Mouse (Mus musculus): ENCODE measurements around the gene Fstl4. TPM values are rescaled to one million over a fixed set of nuclear protein-coding genes. Genes with fewer than 3 reads are reported as not detected.

Fstl4 gene
- total and polyA plus RNA-seq, 3 experiments: not detected

DNA sequence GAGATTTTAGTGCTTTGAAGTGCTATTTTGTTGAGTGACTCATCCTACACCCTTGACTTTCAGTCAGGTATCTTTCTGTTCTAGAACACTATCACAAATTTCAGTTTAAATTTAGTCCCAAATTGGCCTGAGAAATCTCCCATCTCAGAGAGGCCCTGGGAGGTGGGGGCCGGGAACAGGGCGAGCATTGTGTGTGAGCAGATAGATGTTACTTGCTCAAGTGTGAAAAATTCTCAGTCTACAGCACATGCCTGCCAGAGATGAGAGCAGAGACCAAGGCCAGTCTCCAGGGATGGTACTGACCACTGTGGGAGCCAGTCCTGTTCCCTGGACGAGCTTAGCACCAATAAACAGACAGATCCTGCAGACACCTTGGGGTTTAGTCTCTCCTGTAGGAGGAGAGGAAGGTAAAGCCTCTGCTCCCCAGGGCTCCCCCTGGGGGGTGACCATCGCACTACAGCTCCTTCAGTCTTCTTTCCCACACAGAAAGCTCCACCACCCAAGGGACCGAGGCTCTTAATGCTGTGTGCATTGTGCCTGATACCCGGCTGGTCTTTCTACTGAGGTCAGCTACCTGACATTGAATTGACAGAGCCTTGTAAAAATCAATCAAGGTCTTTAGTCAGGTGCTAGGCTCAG, 393.3 kb downstream of the Fstl4 start:
- DNase-seq (ENCODE audit: low read depth, low spot score): no peak
- no peak overlapping the region for H3K4me3 ChIP-seq (ENCODE audit: control insufficient read depth in 1 of 2, insufficient read depth in 1 of 2, low read depth in 2 of 2, low read length in 2 of 2)

DNA sequence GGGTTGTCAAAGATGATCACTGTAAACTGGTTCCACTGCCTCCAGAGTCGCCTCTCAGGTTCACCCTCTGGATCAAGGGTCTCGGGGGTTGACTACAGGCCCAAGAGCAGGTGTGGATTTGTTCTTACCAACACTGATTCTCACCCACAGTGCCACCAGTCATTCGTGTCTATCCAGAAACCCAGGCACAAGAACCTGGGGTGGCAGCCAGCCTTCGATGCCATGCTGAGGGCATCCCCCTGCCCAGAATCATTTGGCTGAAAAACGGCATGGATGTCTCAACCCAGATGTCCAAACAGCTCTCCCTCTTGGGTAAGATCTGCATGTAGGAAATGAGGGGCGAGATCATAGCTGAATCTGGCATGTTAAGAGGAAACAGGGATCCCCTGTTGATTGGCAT, 398.0 kb downstream of the Fstl4 start:
- no peaks in the 10 kb centered on the region; a peak in 2 of 4 replicates for H3K27me3 ChIP-seq (ENCODE audit: control insufficient read depth in 1 of 2, insufficient read depth in 2 of 2, low read length in 2 of 2)
- no peaks in the 10 kb centered on the region for H3K36me3 ChIP-seq (ENCODE audit: control insufficient read depth in 1 of 2, insufficient read depth in 2 of 2, low read length in 2 of 2)
- H3K9ac ChIP-seq (ENCODE audit: control insufficient read depth, low read depth, low read length, poor library complexity, severe bottlenecking): no peak overlapping the region
- no peaks in the 10 kb centered on the region for H3K79me2 ChIP-seq (ENCODE audit: control insufficient read depth, insufficient read depth, low read length, poor library complexity)
- H3K9me3 ChIP-seq (replicated peaks; ENCODE audit: insufficient read depth, low read length): no peaks in the 10 kb centered on the region
- TF ChIP-seq ZMIZ1 (IDR thresholded peaks at IDR 0.05; ENCODE audit: low read depth, low read length) (no peak), MAFK (IDR thresholded peaks at IDR 0.05; ENCODE audit: borderline replicate concordance, low read depth, low read length) (no peak), UBTF (IDR thresholded peaks at IDR 0.05; ENCODE audit: borderline replicate concordance, insufficient read depth, low read depth, low read length) (no peak), GABPA (IDR thresholded peaks at IDR 0.05; ENCODE audit: low read depth, low read length) (no peak), KAT2A (conservative IDR thresholded peaks at IDR 0.05; ENCODE audit: low read depth, low read length) (no peak), BHLHE40 (IDR thresholded peaks at IDR 0.05; ENCODE audit: borderline replicate concordance, low read depth, low read length) (no peak), EP300 (IDR thresholded peaks at IDR 0.05; ENCODE audit: low read depth in 1 of 2, low read length in 2 of 2) (no peak), ELF1 (IDR thresholded peaks at IDR 0.05; ENCODE audit: low read depth, low read length) (no peak), MAX (IDR thresholded peaks at IDR 0.05; ENCODE audit: low read length) (no peak), TCF12 (IDR thresholded peaks at IDR 0.05; ENCODE audit: low read depth, low read length) (no peak), SMC3 (IDR thresholded peaks at IDR 0.05; ENCODE audit: low read depth, low read length) (no peak), RCOR1 (IDR thresholded peaks at IDR 0.05; ENCODE audit: low read depth, low read length) (no peak), CHD1 (IDR thresholded peaks at IDR 0.05; ENCODE audit: low read depth, low read length) (no peak), USF1 (IDR thresholded peaks at IDR 0.05; ENCODE audit: low read depth, low read length) (no peak), MYB (IDR thresholded peaks at IDR 0.05; ENCODE audit: low read depth, low read length) (no peak), POLR2AphosphoS5 (IDR thresholded peaks at IDR 0.05; ENCODE audit: borderline replicate concordance, low read depth, low read length) (no peak), TAL1 (IDR thresholded peaks at IDR 0.05; ENCODE audit: low read length) (no peak), ZNF384 (IDR thresholded peaks at IDR 0.05; ENCODE audit: low read depth, low read length) (no peak), CHD2 (IDR thresholded peaks at IDR 0.05; ENCODE audit: low read length) (no peak), MEF2A (IDR thresholded peaks at IDR 0.05; ENCODE audit: extremely low read depth, insufficient replicate concordance, low read depth, low read length, poor library complexity, severe bottlenecking) (no peak)
- no peak overlapping the region for H3K27ac ChIP-seq (ENCODE audit: control insufficient read depth, low read depth, low read length)
- no peak overlapping the region for H3K4me3 ChIP-seq (ENCODE audit: control insufficient read depth in 1 of 2, insufficient read depth in 1 of 2, low read depth in 2 of 2, low read length in 2 of 2)
- no peaks in the 10 kb centered on the region for H3K4me1 ChIP-seq (ENCODE audit: control insufficient read depth in 1 of 2, insufficient read depth in 2 of 2, low read length in 2 of 2)
- no peak for DNase-seq (ENCODE audit: low read depth, low spot score)

More for the DNA sequence above, 393.3 kb downstream of the Fstl4 start:
- Histone ChIP-seq H3K36me3 (ENCODE audit: control insufficient read depth in 1 of 2, insufficient read depth in 2 of 2, low read length in 2 of 2) (no peaks in the 10 kb centered on the region), H3K9ac (ENCODE audit: control insufficient read depth, low read depth, low read length, poor library complexity, severe bottlenecking) (no peak overlapping the region), H3K79me2 (ENCODE audit: control insufficient read depth, insufficient read depth, low read length, poor library complexity) (no peaks in the 10 kb centered on the region), H3K9me3 (replicated peaks; ENCODE audit: insufficient read depth, low read length) (no peaks in the 10 kb centered on the region), H3K27me3 (ENCODE audit: control insufficient read depth in 1 of 2, insufficient read depth in 2 of 2, low read length in 2 of 2) (no peaks in the 10 kb centered on the region; a peak in 2 of 4 replicates), H3K27ac (ENCODE audit: control insufficient read depth, low read depth, low read length) (no peak overlapping the region), H3K4me1 (ENCODE audit: control insufficient read depth in 1 of 2, insufficient read depth in 2 of 2, low read length in 2 of 2) (no peaks in the 10 kb centered on the region)
- no peak for TF ChIP-seq TCF12 (IDR thresholded peaks at IDR 0.05; ENCODE audit: low read depth, low read length)
- TF ChIP-seq MAZ (IDR thresholded peaks at IDR 0.05; ENCODE audit: low read depth, low read length): no peak
- TF ChIP-seq POLR2AphosphoS5 (IDR thresholded peaks at IDR 0.05; ENCODE audit: borderline replicate concordance, low read depth, low read length): no peak
- no peak for TF ChIP-seq KAT2A (conservative IDR thresholded peaks at IDR 0.05; ENCODE audit: low read depth, low read length)
- TF ChIP-seq GATA1 (IDR thresholded peaks at IDR 0.05; ENCODE audit: low read depth, low read length): no peak
- TF ChIP-seq USF1 (IDR thresholded peaks at IDR 0.05; ENCODE audit: low read depth, low read length): no peak
- no peak for TF ChIP-seq CTCF (IDR thresholded peaks at IDR 0.05 in 2 of 3, conservative IDR thresholded peaks at IDR 0.05 in 1 of 3; ENCODE audit: control insufficient read depth in 1 of 3, insufficient read depth in 1 of 3, low read depth in 2 of 3, low read length in 3 of 3, poor library complexity in 1 of 3, severe bottlenecking in 1 of 3)
- TF ChIP-seq MEF2A (IDR thresholded peaks at IDR 0.05; ENCODE audit: extremely low read depth, insufficient replicate concordance, low read depth, low read length, poor library complexity, severe bottlenecking): no peak
- no peak for TF ChIP-seq MAX (IDR thresholded peaks at IDR 0.05; ENCODE audit: low read length)
- TF ChIP-seq POLR2A (IDR thresholded peaks at IDR 0.05; ENCODE audit: control insufficient read depth in 1 of 2, insufficient read depth in 1 of 2, low read depth in 1 of 2, low read length in 2 of 2, poor library complexity in 1 of 2): no peak
- TF ChIP-seq ELF1 (IDR thresholded peaks at IDR 0.05; ENCODE audit: low read depth, low read length): no peak
- TF ChIP-seq ETS1 (IDR thresholded peaks at IDR 0.05; ENCODE audit: low read depth, low read length): no peak
- no peak for TF ChIP-seq ZMIZ1 (IDR thresholded peaks at IDR 0.05; ENCODE audit: low read depth, low read length)
- TF ChIP-seq TAL1 (IDR thresholded peaks at IDR 0.05; ENCODE audit: low read length): no peak

Measured in MEL (cell line).